Mouse (Mus musculus) MEL (cell line): ENCODE results near the gene Jmjd8.

Source experiments
- CTCF ChIP-seq, 3 experiments: IDR thresholded peaks in 2 of 3; conservative IDR thresholded peaks in 1 of 3; 2 replicates each; pipeline ENCODE4 v1.5.1; 2011 to 2012; ENCODE audit warnings: low read length in 3 of 3, low read depth in 2 of 3, mild to moderate bottlenecking in 2 of 3, improper control_type of control experiment in 1 of 3, inconsistent platforms in 1 of 3, mixed read lengths in 1 of 3, moderate library complexity in 1 of 3; ENCODE audit not compliant: control insufficient read depth in 1 of 3, insufficient read depth in 1 of 3, poor library complexity in 1 of 3, severe bottlenecking in 1 of 3
- GATA1 ChIP-seq: IDR thresholded peaks from 2 replicates; pipeline ENCODE4 v1.6.1; 2011; ENCODE audit warnings: low read depth, low read length, improper control_type of control experiment
- HCFC1 ChIP-seq: IDR thresholded peaks from 2 replicates; pipeline ENCODE4 v1.6.1; 2012; ENCODE audit warnings: low read depth, mild to moderate bottlenecking, inconsistent platforms, low read length, improper control_type of control experiment, moderate library complexity
- MAZ ChIP-seq: IDR thresholded peaks from 2 replicates; pipeline ENCODE4 v1.6.1; 2012; ENCODE audit warnings: low read depth, mild to moderate bottlenecking, inconsistent platforms, low read length, improper control_type of control experiment
- POLR2A ChIP-seq, 2 experiments: IDR thresholded peaks; 2 replicates each; pipeline ENCODE4 v1.6.1; 2011 to 2012; ENCODE audit warnings: low read length in 2 of 2, mild to moderate bottlenecking in 2 of 2, control low read depth in 1 of 2, improper control_type of control experiment in 1 of 2, low read depth in 1 of 2, moderate library complexity in 1 of 2; ENCODE audit not compliant: control insufficient read depth in 1 of 2, insufficient read depth in 1 of 2, poor library complexity in 1 of 2
- TAL1 ChIP-seq: IDR thresholded peaks from 2 replicates; pipeline ENCODE4 v1.6.1; 2012; ENCODE audit warnings: mild to moderate bottlenecking, inconsistent platforms, low read length, moderate library complexity, mixed read lengths
- ZC3H11A ChIP-seq: IDR thresholded peaks from 2 replicates; pipeline ENCODE4 v1.6.1; 2012; ENCODE audit warnings: low read depth, mild to moderate bottlenecking, inconsistent platforms, low read length, improper control_type of control experiment

DNA sequence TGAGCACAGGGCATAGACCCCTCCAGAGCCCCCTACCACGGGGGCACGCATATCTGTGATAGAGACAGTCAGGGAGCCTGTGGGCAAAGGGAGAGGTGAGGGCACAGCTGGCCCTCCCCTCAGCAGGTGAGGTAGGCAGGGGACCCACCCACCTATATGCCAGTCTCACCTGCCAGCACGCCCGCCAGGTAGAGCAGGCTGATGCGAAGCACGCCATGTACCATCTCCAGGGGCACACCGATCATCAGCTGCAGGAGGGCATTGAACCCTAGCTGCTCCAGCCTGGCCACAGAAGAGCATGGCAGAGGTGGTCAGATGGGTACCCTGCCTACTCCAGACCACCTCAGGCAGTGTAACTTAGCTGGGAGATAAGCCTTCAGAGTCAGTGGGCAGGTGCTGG lies 6.6 kb downstream of the Jmjd8 start:
- TF ChIP-seq GATA1 (no peak), MAZ (no peak), HCFC1 (no peak), ZC3H11A (no peak), TAL1 (no peak), CTCF (IDR thresholded peaks at IDR 0.05 in 2 of 3, conservative IDR thresholded peaks at IDR 0.05 in 1 of 3; ENCODE audit: control insufficient read depth in 1 of 3, insufficient read depth in 1 of 3, low read depth in 2 of 3, low read length in 3 of 3, poor library complexity in 1 of 3, severe bottlenecking in 1 of 3) (no peak), POLR2A (IDR thresholded peaks at IDR 0.05; ENCODE audit: control insufficient read depth in 1 of 2, insufficient read depth in 1 of 2, low read depth in 1 of 2, low read length in 2 of 2, poor library complexity in 1 of 2) (no peak; a peak in 1 of 4 replicates)
